Mouse (Mus musculus): ENCODE data around the gene Mmp7.

Mmp7 gene

DNA sequence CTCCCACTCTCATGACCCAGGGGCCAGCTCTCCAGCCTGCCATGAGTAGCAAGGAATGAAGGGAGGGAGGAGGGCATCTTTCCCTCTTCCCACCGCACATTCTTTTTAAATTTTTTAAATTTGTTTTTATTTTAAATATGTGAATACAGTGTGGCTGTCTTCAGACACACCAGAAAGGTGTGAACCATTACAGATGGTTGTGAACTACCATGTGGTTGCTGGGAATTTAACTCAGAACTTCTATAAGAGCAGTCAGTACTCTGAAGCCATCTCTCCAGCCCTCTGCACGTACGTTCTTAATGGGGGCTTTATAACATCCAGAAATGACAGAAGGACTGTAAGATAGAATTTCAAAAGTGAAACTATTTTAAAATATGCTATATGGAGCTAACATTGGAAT lies 57.0 kb downstream of the Mmp7 start:
- no peak for DNase-seq
